Mouse (Mus musculus): ENCODE data around the gene Socs5.

- no peak for TF ChIP-seq CTCF (IDR thresholded peaks at IDR 0.05; ENCODE audit: control insufficient read depth, insufficient read depth, low read length)
- TF ChIP-seq POLR2A (IDR thresholded peaks at IDR 0.05; ENCODE audit: borderline replicate concordance, control insufficient read depth, low read depth, low read length) = no peak
These were observed 26.8 kb upstream of the Socs5 start for GRCm38 (mm10) chr17:87080724-87081123.

Data from bone marrow, adult 2 months (tissue).